9 mouse cellular contexts compared by ENCODE assay signal in the genomic region with DNA sequence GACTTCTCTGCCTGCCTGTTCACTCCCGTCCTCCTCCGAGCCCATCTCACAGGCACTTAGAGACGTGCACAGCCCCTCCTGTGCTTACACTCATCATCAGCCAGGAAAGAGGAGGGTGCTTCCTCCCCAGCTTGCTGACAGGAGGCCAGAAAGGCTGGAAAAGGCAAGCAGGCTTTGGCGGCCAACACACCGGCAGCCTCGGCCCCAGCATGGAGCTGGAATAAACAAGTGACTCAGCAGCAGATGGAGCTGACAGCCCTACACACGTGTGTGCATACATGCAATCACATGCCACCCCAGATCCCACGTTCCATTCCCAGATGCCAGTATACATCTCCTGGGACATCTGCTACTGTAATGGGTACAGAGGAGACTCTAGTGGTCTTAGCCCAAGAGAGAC. TPM values are rescaled to one million over a fixed set of nuclear protein-coding genes. Genes with fewer than 3 reads are reported as not detected.
DNase-seq lines count a peak whose midpoint lies in the region; ATAC-seq and TF ChIP-seq lines count a peak whose summit lies in the region.
"Had no signal": no experiment of that assay in that cellular context is flagged by ENCODE, and none has a peak within 500 bp of the region (broad histone marks: within the 10 kb centered on the region; RNA-seq: fewer than 3 reads in every experiment).

No protein-coding gene starts in this region.

- no peak for ATAC-seq in hindbrain, embryonic 12.5 days (ENCODE audit: low FRiP score)
- no peak for ATAC-seq in hindbrain, embryonic 14.5 days (ENCODE audit: low FRiP score)
- no peak for ATAC-seq in heart, postnatal 0 days (ENCODE audit: insufficient read depth, low read depth)
- ATAC-seq in kidney, embryonic 16.5 days (ENCODE audit: low FRiP score, low TSS enrichment): no peak

- H3K9me3 ChIP-seq in hindbrain, embryonic 12.5 days (replicated peaks): no peaks in the 10 kb centered on the region
- no peaks in the 10 kb centered on the region for H3K9me3 ChIP-seq in hindbrain, embryonic 14.5 days (ENCODE audit: control insufficient read depth, low read length)
- no peaks in the 10 kb centered on the region for H3K9me3 ChIP-seq in heart, postnatal 0 days (replicated peaks; ENCODE audit: control insufficient read depth, low read length)
- no peaks in the 10 kb centered on the region for H3K9me3 ChIP-seq in kidney, embryonic 16.5 days (ENCODE audit: low read length)
- H3K9me3 ChIP-seq: G1E had no signal

- WGBS in hindbrain, embryonic 12.5 days: 92% methylated on average over 8 of the region's 8 CpGs
- 88% methylated on average over 8 of the region's 8 CpGs for WGBS in hindbrain, embryonic 14.5 days
- WGBS in heart, postnatal 0 days: 38% methylated on average over 8 of the region's 8 CpGs
- WGBS in kidney, embryonic 16.5 days: 89% methylated on average over 8 of the region's 8 CpGs

- peaks cover 7% of the 10 kb centered on the region for H3K4me1 ChIP-seq in hindbrain, embryonic 12.5 days
- H3K4me1 ChIP-seq in hindbrain, embryonic 14.5 days (replicated peaks; ENCODE audit: control insufficient read depth, insufficient read depth, low read length): 0 out of 2 replicates have a peak, but pooled peaks cover 8% of the 10 kb centered on the region
- H3K4me1 ChIP-seq in heart, postnatal 0 days (ENCODE audit: control insufficient read depth, insufficient read depth): peaks cover 5% of the 10 kb centered on the region
- peaks cover 22% of the 10 kb centered on the region for H3K4me1 ChIP-seq in kidney, embryonic 16.5 days (ENCODE audit: insufficient read depth, low read length)

- H3K27ac ChIP-seq in hindbrain, embryonic 12.5 days: no peak overlapping the region
- no peak overlapping the region for H3K27ac ChIP-seq in hindbrain, embryonic 14.5 days
- 0 out of 2 replicates have a peak overlapping the region, but pooled peaks have one; percentile 7 for H3K27ac ChIP-seq in heart, postnatal 0 days (ENCODE audit: low read depth)
- H3K27ac ChIP-seq in kidney, embryonic 16.5 days (ENCODE audit: low read length): no peak overlapping the region
- H3K27ac ChIP-seq: stomach, postnatal 0 days had no signal

- TF ChIP-seq EP300 in heart, postnatal 0 days (IDR thresholded peaks at IDR 0.05; ENCODE audit: low read depth): no peak

- peaks cover 73% of the 10 kb centered on the region for H3K36me3 ChIP-seq in hindbrain, embryonic 12.5 days
- H3K36me3 ChIP-seq in hindbrain, embryonic 14.5 days (replicated peaks; ENCODE audit: control insufficient read depth, insufficient read depth): peaks cover 90% of the 10 kb centered on the region
- peaks cover 88% of the 10 kb centered on the region for H3K36me3 ChIP-seq in heart, postnatal 0 days (replicated peaks; ENCODE audit: control insufficient read depth, insufficient read depth, low read length)
- peaks cover 81% of the 10 kb centered on the region for H3K36me3 ChIP-seq in kidney, embryonic 16.5 days (ENCODE audit: insufficient read depth, low read length)

- H3K27me3 ChIP-seq in hindbrain, embryonic 12.5 days: no peaks in the 10 kb centered on the region
- no peaks in the 10 kb centered on the region for H3K27me3 ChIP-seq in hindbrain, embryonic 14.5 days (ENCODE audit: control insufficient read depth, insufficient read depth, low read length)
- H3K27me3 ChIP-seq in heart, postnatal 0 days (ENCODE audit: control insufficient read depth, insufficient read depth, low read length): no peaks in the 10 kb centered on the region
- H3K27me3 ChIP-seq in kidney, embryonic 16.5 days (ENCODE audit: insufficient read depth, low read length): no peaks in the 10 kb centered on the region

- no peak for TF ChIP-seq CTCF in heart, postnatal 0 days (IDR thresholded peaks at IDR 0.05; ENCODE audit: low read depth)

- H3K9ac ChIP-seq in hindbrain, embryonic 12.5 days: peak overlapping the region; percentile 13; the same call in 1 of the 2 replicates
- no peak overlapping the region for H3K9ac ChIP-seq in hindbrain, embryonic 14.5 days
- no peak overlapping the region for H3K9ac ChIP-seq in heart, postnatal 0 days (replicated peaks; ENCODE audit: low read depth, low read length)
- H3K9ac ChIP-seq in kidney, embryonic 16.5 days (replicated peaks; ENCODE audit: low read length): no peak overlapping the region

- no peak overlapping the region for H3K4me2 ChIP-seq in hindbrain, embryonic 12.5 days (replicated peaks)
- H3K4me2 ChIP-seq in hindbrain, embryonic 14.5 days (replicated peaks): no peak overlapping the region
- H3K4me2 ChIP-seq in heart, postnatal 0 days (ENCODE audit: low read depth, low read length): no peak overlapping the region
- no peak overlapping the region for H3K4me2 ChIP-seq in kidney, embryonic 16.5 days (replicated peaks; ENCODE audit: low read depth, low read length)

- DNase-seq in hindbrain, embryonic 14.5 days (ENCODE audit: low spot score): no peak
- peak; percentile 95 for DNase-seq in cerebellum, adult 9-11 months
- DNase-seq in heart, postnatal 0 days (ENCODE audit: low spot score): no peak
- peak; percentile 60 to 75 for DNase-seq in right cerebral cortex, postnatal 10 days (ENCODE audit: low spot score in 2 of 2)
- DNase-seq in kidney, adult 9 months: no peak

- no peak overlapping the region for H3K4me3 ChIP-seq in hindbrain, embryonic 12.5 days
- H3K4me3 ChIP-seq in hindbrain, embryonic 14.5 days (replicated peaks; ENCODE audit: low read length): no peak overlapping the region
- H3K4me3 ChIP-seq in heart, postnatal 0 days (ENCODE audit: low read depth, low read length): no peak overlapping the region
- no peak overlapping the region for H3K4me3 ChIP-seq in kidney, embryonic 16.5 days (ENCODE audit: low read length)

RNA-seq across cellular contexts. Expression of gene Mef2d, which starts 20.1 kb away (rescaled TPM):
- 17.7 and 20.7 TPM in 2 replicates for polyA plus RNA-seq in hindbrain, embryonic 12.5 days (2016; fragmentation: Nextera tagmentation; extraction: Ambion mirVana)
- polyA plus RNA-seq in hindbrain, embryonic 14.5 days (2014; fragmentation: Nextera tagmentation; extraction: Ambion mirVana): 20.4 and 22.4 TPM in 2 replicates
- 70.8 and 75.8 TPM in 2 replicates for total RNA-seq in heart, postnatal 0 days (2014; rRNA removed; ENCODE audit: low replicate concordance)
- polyA plus RNA-seq in heart, postnatal 0 days (2015; fragmentation: Nextera tagmentation; extraction: Ambion mirVana): 30.0 and 30.8 TPM in 2 replicates
- 16.9 and 20.2 TPM in 2 replicates for polyA plus RNA-seq in kidney, embryonic 16.5 days (2015; fragmentation: Nextera tagmentation; extraction: Ambion mirVana)

Comparison
In these comparisons a context has a peak if more than half of its experiments do, and no peak if none do; other contexts are left out.
1. DNase-seq: peak in cerebellum, adult 9-11 months (single experiment) and right cerebral cortex, postnatal 10 days (2 of 2); none in hindbrain, embryonic 14.5 days (single experiment), heart, postnatal 0 days (single experiment) and kidney, adult 9 months (single experiment).